Mouse (Mus musculus) heart, adult 2 months (tissue): ENCODE results near the gene Rab33b. TPM values are rescaled to one million over a fixed set of nuclear protein-coding genes. Genes with fewer than 3 reads are reported as not detected.

Experiments
- DNase-seq, 2 experiments: peaks; one replicate each; pipeline ENCODE4 v3.0.0; 2021
- H3K27ac ChIP-seq: fragments of 200-600 bp; 2 replicates; pipeline ENCODE4 v1.8.1; 2022
- H3K27me3 ChIP-seq: fragments of 200-500 bp; 2 replicates; pipeline ENCODE4 v1.6.1; 2012; ENCODE audit warnings: mild to moderate bottlenecking, low read length, inconsistent platforms, mixed read lengths; ENCODE audit not compliant: control insufficient read depth, insufficient read depth
- H3K36me3 ChIP-seq: fragments of 200-500 bp; 2 replicates; pipeline ENCODE4 v1.6.1; 2012; ENCODE audit warnings: low read length, inconsistent platforms; ENCODE audit not compliant: control insufficient read depth, insufficient read depth
- H3K4me1 ChIP-seq: fragments of 200-500 bp; 2 replicates; pipeline ENCODE4 v1.6.1; 2011; ENCODE audit warnings: low read length; ENCODE audit not compliant: control insufficient read depth, insufficient read depth
- H3K4me3 ChIP-seq: fragments of 200-600 bp; 2 replicates; pipeline ENCODE4 v1.8.1; 2022
- H3K79me2 ChIP-seq: fragments of 200-500 bp; replicated peaks from 2 replicates; pipeline ENCODE4 v1.6.1; 2012; ENCODE audit warnings: mild to moderate bottlenecking, inconsistent platforms, low read length, moderate library complexity, mixed read lengths; ENCODE audit not compliant: control insufficient read depth, insufficient read depth
- H3K9ac ChIP-seq: fragments of 200-500 bp; 2 replicates; pipeline ENCODE4 v1.6.1; 2012; ENCODE audit warnings: low read depth, mild to moderate bottlenecking, control low read depth, inconsistent platforms, low read length, mixed read lengths
- CTCF ChIP-seq: fragments of 200-600 bp; IDR thresholded peaks from 2 replicates; pipeline ENCODE4 v1.8.1; 2022; ENCODE audit warnings: antibody characterized with exemption, mild to moderate bottlenecking, moderate library complexity
- EP300 ChIP-seq: fragments of 200-500 bp; IDR thresholded peaks from 2 replicates; pipeline ENCODE4 v1.6.1; 2011; ENCODE audit warnings: low read depth, low read length, control low read depth; ENCODE audit not compliant: insufficient read depth
- POLR2A ChIP-seq: fragments of 200-500 bp; IDR thresholded peaks from 2 replicates; pipeline ENCODE4 v1.6.1; 2011; ENCODE audit warnings: mild to moderate bottlenecking, low read depth, low read length, control low read depth; ENCODE audit not compliant: insufficient read depth
- WGBS: fragments of 180-500 bp; shearing (Covaris S2); methylation state at CpG from one replicate; pipeline ENCODE4 v1.1.7; 2018; 5-methylcytosine and 5-hydroxymethylcytosine counted together
- intact Hi-C: fragments of 180-260 bp; cut with DNase I; formaldehyde crosslinking; loops from one replicate; pipeline ENCODE4 v1.15.1; 2025
- polyA plus RNA-seq: library from polyadenylated mRNA; depleted of rRNA; stranded (reverse); fragments of >200 nt; gene quantifications from 2 replicates; pipeline ENCODE4 v1.2.3, GENCODE M21; 2012
- total RNA-seq, 2 experiments: library from RNA; stranded (reverse); gene quantifications; 2 replicates each; pipeline ENCODE4 v1.2.3; 2021

Rab33b gene
- total and polyA plus RNA-seq, 3 experiments = 3.9 to 10.7 (median 9.2) TPM

DNA sequence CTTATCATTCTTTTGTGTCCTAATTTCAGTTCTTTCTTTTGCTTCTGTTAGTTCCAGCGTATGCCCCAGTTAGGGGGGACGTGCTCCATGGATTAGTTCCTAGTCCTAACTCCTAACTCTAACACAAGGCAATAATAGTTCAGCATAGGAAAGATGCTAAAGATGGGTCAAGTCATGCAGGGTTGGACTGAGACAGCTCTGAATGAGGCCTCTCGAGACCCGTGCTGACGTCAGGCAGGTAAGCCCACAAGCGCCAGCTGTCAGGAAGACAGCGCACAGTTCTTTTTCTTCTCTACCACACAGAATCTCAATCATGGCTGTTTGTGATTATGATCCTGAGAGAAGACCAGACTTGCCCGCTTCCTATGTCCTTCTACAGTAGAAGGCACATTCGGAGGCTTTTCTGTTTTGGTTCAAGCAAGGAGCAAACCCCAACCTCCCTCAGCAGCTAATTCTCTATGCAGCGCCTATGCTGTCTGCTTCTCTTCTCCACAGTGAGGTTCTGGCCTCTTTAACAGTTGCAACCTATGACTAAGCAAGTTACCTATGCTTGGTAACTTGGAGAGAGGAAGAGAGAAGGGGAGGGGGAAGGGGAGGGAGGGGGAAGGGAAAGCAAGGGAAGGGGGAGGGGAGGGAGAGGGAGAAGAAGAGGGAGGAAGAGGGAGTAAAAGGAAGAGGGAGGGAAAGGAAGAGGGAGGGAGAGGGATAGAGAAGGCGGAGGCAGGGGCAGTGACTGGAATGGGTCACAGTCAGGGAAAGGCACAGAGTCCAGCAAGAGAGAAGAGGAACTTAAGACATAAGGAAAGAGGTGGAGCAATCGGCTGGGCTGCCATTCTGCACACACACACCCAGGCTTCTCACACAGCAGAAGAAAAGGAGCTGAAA is 34.4 kb downstream of the Rab33b start:
- Histone ChIP-seq H3K27me3 (no peaks in the 10 kb centered on the region), H3K36me3 (peaks cover 8% of the 10 kb centered on the region; the same call in 1 of the 2 replicates), H3K9ac (no peak overlapping the region), H3K79me2 (no peaks in the 10 kb centered on the region), H3K4me3 (no peak overlapping the region), H3K4me1 (no peaks in the 10 kb centered on the region; the same call in 1 of the 2 replicates), H3K27ac (no peak overlapping the region)
- DNase-seq = no peak
- WGBS = 73% methylated on average over 12 of the region's 12 CpGs
- no peak for TF ChIP-seq POLR2A
- TF ChIP-seq CTCF = no peak
- TF ChIP-seq EP300 = no peak
- intact Hi-C loops = no loop called here

DNA sequence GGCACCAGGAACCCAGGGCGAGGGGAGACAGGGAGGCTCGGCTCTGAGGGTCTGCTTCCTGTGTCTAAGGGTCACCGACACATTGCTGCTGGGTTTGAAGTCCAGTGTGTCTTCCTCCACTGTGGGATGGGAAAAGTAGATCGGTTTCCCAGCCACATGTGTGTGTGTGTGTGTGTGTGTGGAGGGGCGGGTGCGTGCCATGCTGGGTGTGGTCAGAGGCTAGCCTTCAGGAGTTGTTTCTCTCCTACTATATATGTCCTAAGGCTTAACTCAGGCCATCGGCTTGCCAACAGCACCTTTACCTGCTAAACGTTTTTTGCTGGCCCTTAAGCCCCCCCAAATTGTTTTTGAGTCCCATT is 35.0 kb downstream of the Rab33b start:
- no peaks in the 10 kb centered on the region for H3K79me2 ChIP-seq
- WGBS = 53% methylated on average over 8 of the region's 8 CpGs
- H3K27ac ChIP-seq = no peak overlapping the region
- no peak overlapping the region for H3K4me3 ChIP-seq
- no peak for DNase-seq
- intact Hi-C loops = no loop called here
- H3K36me3 ChIP-seq = peaks cover 8% of the 10 kb centered on the region; the same call in 1 of the 2 replicates
- no peak overlapping the region for H3K9ac ChIP-seq
- TF ChIP-seq POLR2A (no peak), EP300 (no peak), CTCF (no peak)
- no peaks in the 10 kb centered on the region for H3K27me3 ChIP-seq
- H3K4me1 ChIP-seq = no peaks in the 10 kb centered on the region; the same call in 1 of the 2 replicates

DNA sequence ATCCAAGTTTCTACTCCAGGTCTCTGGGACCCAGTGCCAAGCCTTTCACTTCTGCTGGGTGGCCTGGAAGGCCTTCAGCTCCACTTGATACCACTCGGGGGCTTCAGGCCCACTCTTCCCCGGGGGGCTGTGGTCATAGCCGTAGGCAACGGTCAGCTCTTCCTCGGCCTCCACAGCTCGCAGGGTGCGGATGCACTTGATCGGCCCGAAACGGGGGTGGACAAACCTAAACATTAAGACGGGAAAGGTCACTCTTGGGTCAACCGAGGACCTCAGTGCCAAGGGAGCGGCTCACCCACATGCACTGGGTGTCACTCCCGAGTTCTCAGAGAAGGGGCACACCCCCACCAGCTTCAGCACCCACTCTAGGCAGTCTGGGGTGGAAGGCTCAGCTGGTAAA is 37.5 kb downstream of the Rab33b start:
- H3K79me2 ChIP-seq = no peaks in the 10 kb centered on the region
- DNase-seq = no peak
- no peaks in the 10 kb centered on the region for H3K27me3 ChIP-seq
- H3K27ac ChIP-seq = no peak overlapping the region
- no peaks in the 10 kb centered on the region; the same call in 1 of the 2 replicates for H3K4me1 ChIP-seq
- TF ChIP-seq EP300 (no peak), CTCF (no peak), POLR2A (no peak)
- 89% methylated on average over 14 of the region's 14 CpGs for WGBS
- peaks cover 8% of the 10 kb centered on the region; the same call in 1 of the 2 replicates for H3K36me3 ChIP-seq
- no peak overlapping the region for H3K9ac ChIP-seq
- no peak overlapping the region for H3K4me3 ChIP-seq
- intact Hi-C loops = loop anchor here (2.0 kb wide), 1 partner anchor 70 kb away; no protein-coding TSS in a partner anchor

DNA sequence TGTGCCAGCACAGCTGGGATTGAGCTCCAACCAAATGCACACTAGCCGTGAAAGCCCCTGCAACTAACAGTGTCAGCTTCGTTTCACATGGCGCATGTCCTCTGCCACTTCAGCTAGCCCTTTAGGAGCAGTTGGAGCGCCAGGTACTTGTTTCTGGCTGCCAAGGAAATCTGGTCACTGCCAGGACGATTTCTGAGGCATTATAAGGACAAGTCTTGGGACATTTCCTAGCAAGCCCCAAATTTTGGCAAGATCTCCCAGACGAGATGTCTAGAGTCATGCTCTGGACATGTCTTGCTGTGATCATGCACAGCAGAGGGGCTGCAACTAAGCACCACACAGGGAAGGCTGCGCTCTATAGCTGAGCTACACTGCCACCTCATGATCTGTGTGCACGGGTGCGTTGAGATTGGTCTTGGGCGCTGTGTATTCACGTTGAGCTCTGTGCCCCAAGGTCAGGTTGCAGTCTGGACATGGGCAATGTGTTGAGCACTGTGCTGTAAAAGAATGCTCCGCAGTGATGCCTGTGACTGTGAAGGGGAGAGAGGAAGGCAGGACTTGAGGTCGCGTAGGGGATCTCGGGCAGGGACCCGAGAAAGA is 41.6 kb downstream of the Rab33b start:
- 90% methylated on average over 16 of the region's 16 CpGs for WGBS
- DNase-seq = no peak

DNA sequence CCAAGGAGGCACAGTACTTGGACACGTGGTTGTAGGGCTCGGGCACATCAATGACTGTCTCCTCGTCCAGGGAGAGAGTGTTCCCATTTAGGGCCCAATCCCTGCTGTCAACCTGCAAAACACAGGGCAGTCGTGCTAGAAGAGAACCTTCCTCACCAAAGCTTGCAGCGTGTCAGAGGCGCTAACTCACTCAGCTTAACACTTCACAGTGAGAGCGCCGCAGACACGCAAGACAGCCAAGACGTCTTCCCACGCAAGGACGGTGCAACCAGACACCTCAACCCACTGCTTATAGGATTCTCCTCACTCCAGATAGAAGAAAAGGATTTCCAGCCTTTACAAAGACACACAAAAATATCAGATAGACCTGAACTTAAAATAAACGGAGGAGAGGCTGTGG is 43.2 kb downstream of the Rab33b start:
- Histone ChIP-seq H3K36me3 (peaks cover 4% of the 10 kb centered on the region), H3K4me1 (no peaks in the 10 kb centered on the region), H3K9ac (no peak overlapping the region), H3K79me2 (no peaks in the 10 kb centered on the region), H3K27ac (no peak overlapping the region), H3K27me3 (no peaks in the 10 kb centered on the region), H3K4me3 (no peak overlapping the region)
- no peak for TF ChIP-seq EP300
- TF ChIP-seq POLR2A = no peak
- no peak for TF ChIP-seq CTCF
- intact Hi-C loops = no loop called here
- WGBS = 95% methylated on average over 13 of the region's 13 CpGs
- DNase-seq = no peak

More for the DNA sequence above, 41.6 kb downstream of the Rab33b start:
- no peaks in the 10 kb centered on the region for H3K79me2 ChIP-seq
- intact Hi-C loops = no loop called here
- peaks cover 5% of the 10 kb centered on the region; the same call in 1 of the 2 replicates for H3K36me3 ChIP-seq
- no peak overlapping the region for H3K9ac ChIP-seq
- H3K27me3 ChIP-seq = no peaks in the 10 kb centered on the region
- H3K27ac ChIP-seq = no peak overlapping the region
- H3K4me1 ChIP-seq = no peaks in the 10 kb centered on the region
- no peak for TF ChIP-seq EP300
- H3K4me3 ChIP-seq = no peak overlapping the region
